Mouse (Mus musculus) brain, embryonic 14.5 days (tissue): ENCODE measurements at regions not wholly inside any gene's neighbourhood (a gene's known extent, or its start where the extent isn't known, plus 50 kb on each side); places are given as distances from the start of the nearest gene placed in this dataset.

Experiments
- CTCF ChIP-seq: fragments of 200-500 bp; IDR thresholded peaks from 2 replicates; pipeline ENCODE4 v1.5.1; 2012; ENCODE audit warnings: inconsistent platforms, mild to moderate bottlenecking, moderate library complexity, borderline replicate concordance; ENCODE audit not compliant: insufficient read depth, insufficient read length; ENCODE audit errors: extremely low read depth
- POLR2A ChIP-seq: fragments of 200-500 bp; IDR thresholded peaks from 2 replicates; pipeline ENCODE4 v1.6.1; 2012; ENCODE audit warnings: mild to moderate bottlenecking, inconsistent platforms, borderline replicate concordance; ENCODE audit not compliant: poor library complexity, insufficient read depth, insufficient read length, severe bottlenecking; ENCODE audit errors: extremely low read depth

- TF ChIP-seq CTCF (no peak), POLR2A (no peak)
These were observed 122.4 kb upstream of the Rasa1 start for GRCm38 (mm10) chr13:85411327-85411726.
